Mouse (Mus musculus) megakaryocyte, embryonic 14.5 days (primary cell): Measurements from ENCODE around the gene Mcu.

Experiments used
- FLI1 ChIP-seq: IDR thresholded peaks from 2 replicates; pipeline ENCODE4 v1.6.1; 2012; ENCODE audit warnings: low read length, inconsistent platforms, mixed read lengths
- GATA1 ChIP-seq: IDR thresholded peaks from 3 replicates; pipeline ENCODE4 v1.6.1; 2012; ENCODE audit warnings: mixed read lengths, low read length, inconsistent platforms, borderline replicate concordance

GRCm38 (mm10) chr10:59586821-59587220 is 29.7 kb downstream of the Mcu start:
- TF ChIP-seq GATA1: no peak
- TF ChIP-seq FLI1: no peak
